ENCODE assay signal across 24 mouse cellular contexts in genomic region chr1:161426277-161427056, GRCm38 (mm10). TPM values are rescaled to one million over a fixed set of nuclear protein-coding genes. Genes with fewer than 3 reads are reported as not detected.
"Had no signal": no experiment of that assay in that cellular context is flagged by ENCODE, and none has a peak within 500 bp of the region (broad histone marks: within the 10 kb centered on the region; RNA-seq: fewer than 3 reads in every experiment).

No protein-coding gene starts in this region.

- H3K4me2 ChIP-seq: intestine, embryonic 15.5 days; kidney, embryonic 15.5 days; liver, embryonic 12.5 days; liver, embryonic 15.5 days; midbrain, embryonic 12.5 days; neural tube, embryonic 13.5 days had no signal

- H3K27ac ChIP-seq: intestine, embryonic 15.5 days; layer of hippocampus, adult 2 months; liver, embryonic 12.5 days; liver, embryonic 15.5 days; macrophage; midbrain, embryonic 12.5 days; neural tube, embryonic 13.5 days had no signal

- H3K27me3 ChIP-seq: intestine, embryonic 15.5 days; kidney, embryonic 15.5 days; liver, embryonic 12.5 days; liver, embryonic 15.5 days; midbrain, embryonic 12.5 days; neural tube, embryonic 13.5 days had no signal

- H3K4me1 ChIP-seq: intestine, embryonic 15.5 days; kidney, embryonic 15.5 days; liver, embryonic 12.5 days; liver, embryonic 15.5 days; midbrain, embryonic 12.5 days; neural tube, embryonic 13.5 days had no signal

- ATAC-seq: intestine, embryonic 15.5 days; liver, embryonic 12.5 days; midbrain, embryonic 16.5 days had no signal

- H3K9me3 ChIP-seq: intestine, embryonic 15.5 days; kidney, embryonic 15.5 days; liver, embryonic 12.5 days; liver, embryonic 15.5 days; midbrain, embryonic 12.5 days; neural tube, embryonic 13.5 days had no signal

- H3K4me3 ChIP-seq: intestine, embryonic 15.5 days; kidney, embryonic 15.5 days; layer of hippocampus, adult 2 months; liver, embryonic 12.5 days; liver, embryonic 15.5 days; midbrain, embryonic 12.5 days; myocyte; neural tube, embryonic 13.5 days had no signal

- H3K9ac ChIP-seq: intestine, embryonic 15.5 days; kidney, embryonic 15.5 days; liver, embryonic 12.5 days; liver, embryonic 15.5 days; midbrain, embryonic 12.5 days; neural tube, embryonic 13.5 days had no signal

- DNase-seq: kidney, adult 11 months; kidney, adult 8-10 months; kidney, postnatal 14 days; layer of hippocampus, adult 9-11 months; liver; lung, adult 2 months; retina, postnatal 1 day; right cerebral cortex, postnatal 25 days; spleen, adult 18-20 months; thymus, adult 18-20 months; thymus, postnatal 14 days; thymus, postnatal 4 days had no signal

- H3K36me3 ChIP-seq: intestine, embryonic 15.5 days; kidney, embryonic 15.5 days; liver, embryonic 12.5 days; liver, embryonic 15.5 days; midbrain, embryonic 12.5 days; neural tube, embryonic 13.5 days had no signal

RNA-seq across cellular contexts. Expression of gene Tnfsf4, which starts 31.3 kb away (rescaled TPM):
- polyA plus RNA-seq: intestine, embryonic 15.5 days; large intestine, adult 2 months; liver, embryonic 12.5 days; liver, embryonic 15.5 days; lung, adult 2 months; midbrain, embryonic 16.5 days; myocyte; neural tube, embryonic 13.5 days; testis, adult 2 months had no signal
